Mouse (Mus musculus) ES-E14 (cell line): Measurements from ENCODE around the gene Tbc1d19.

Experiments used
- CHD2 ChIP-seq: IDR thresholded peaks from 2 replicates; pipeline ENCODE4 v1.6.1; 2014; ENCODE audit warnings: mild to moderate bottlenecking, low read depth, low read length, inconsistent platforms
- MAFK ChIP-seq: IDR thresholded peaks from 2 replicates; pipeline ENCODE4 v1.6.1; 2014; ENCODE audit warnings: mild to moderate bottlenecking, low read depth, low read length, inconsistent platforms; ENCODE audit not compliant: insufficient read depth

- no peak for TF ChIP-seq MAFK
- TF ChIP-seq CHD2: no peak
These were observed 137.3 kb downstream of the Tbc1d19 start for GRCm38 (mm10) chr5:53946747-53947146.
